Mouse (Mus musculus): ENCODE results near the gene Plp2. TPM values are rescaled to one million over a fixed set of nuclear protein-coding genes. Genes with fewer than 3 reads are reported as not detected.

Gene Plp2
- polyA plus RNA-seq, 2 experiments: 27.3 to 29.0 TPM

GRCm38 (mm10) chrX:7680057-7680412 is 8.8 kb upstream of the Plp2 start:
- no peak for TF ChIP-seq EP300 (IDR thresholded peaks at IDR 0.05; ENCODE audit: low read depth)
- TF ChIP-seq CTCF (IDR thresholded peaks at IDR 0.05; ENCODE audit: low read depth): no peak
- Histone ChIP-seq H3K4me3 (ENCODE audit: insufficient read depth in 1 of 2, low read depth in 2 of 2, low read length in 2 of 2) (peak overlapping the region; percentile 1 to 39; a peak in 2 of 4 replicates), H3K4me1 (replicated peaks; ENCODE audit: control insufficient read depth in 2 of 2, insufficient read depth in 2 of 2, low read length in 1 of 2) (no peaks in the 10 kb centered on the region), H3K36me3 (replicated peaks; ENCODE audit: control insufficient read depth, insufficient read depth, low read depth) (no peaks in the 10 kb centered on the region), H3K27ac (no peak overlapping the region), H3K4me2 (ENCODE audit: low read depth) (peak overlapping the region; percentile 56), H3K9me3 (ENCODE audit: control insufficient read depth, low read length) (no peaks in the 10 kb centered on the region), H3K27me3 (ENCODE audit: control insufficient read depth, insufficient read depth, low read length) (no peaks in the 10 kb centered on the region), H3K9ac (replicated peaks) (no peak overlapping the region)
- DNase-seq (ENCODE audit: low read depth in 3 of 3, low spot score in 3 of 3): no peak
- WGBS (ENCODE audit: insufficient replicate concordance): 24% methylated on average over 12 of the region's 12 CpGs
- no peak for ATAC-seq (ENCODE audit: insufficient read depth)

GRCm38 (mm10) chrX:7679405-7680056 is 8.3 kb upstream of the Plp2 start:
- H3K4me2 ChIP-seq (ENCODE audit: low read depth): peak overlapping the region; percentile 56
- WGBS (ENCODE audit: insufficient replicate concordance): 10% methylated on average over 27 of the region's 27 CpGs
- no peak overlapping the region for H3K27ac ChIP-seq
- DNase-seq (ENCODE audit: low read depth in 3 of 3, low spot score in 3 of 3) (peak; percentile 69 to 72 (median 72)), ATAC-seq (ENCODE audit: insufficient read depth) (peak; percentile 95)
- H3K36me3 ChIP-seq (replicated peaks; ENCODE audit: control insufficient read depth, insufficient read depth, low read depth): no peaks in the 10 kb centered on the region
- H3K4me3 ChIP-seq (ENCODE audit: insufficient read depth in 1 of 2, low read depth in 2 of 2, low read length in 2 of 2): peak overlapping the region; percentile 1 to 39; a peak in 3 of 4 replicates
- no peaks in the 10 kb centered on the region for H3K9me3 ChIP-seq (ENCODE audit: control insufficient read depth, low read length)
- no peaks in the 10 kb centered on the region for H3K27me3 ChIP-seq (ENCODE audit: control insufficient read depth, insufficient read depth, low read length)
- no peak overlapping the region for H3K9ac ChIP-seq (replicated peaks)
- peak; percentile 92 for TF ChIP-seq CTCF (IDR thresholded peaks at IDR 0.05; ENCODE audit: low read depth)
- no peak for TF ChIP-seq EP300 (IDR thresholded peaks at IDR 0.05; ENCODE audit: low read depth)
- H3K4me1 ChIP-seq (replicated peaks; ENCODE audit: control insufficient read depth in 2 of 2, insufficient read depth in 2 of 2, low read length in 1 of 2): no peaks in the 10 kb centered on the region

GRCm38 (mm10) chrX:7678986-7679385 is 7.8 kb upstream of the Plp2 start:
- H3K9me3 ChIP-seq (ENCODE audit: control insufficient read depth, low read length): no peaks in the 10 kb centered on the region
- H3K4me1 ChIP-seq (replicated peaks; ENCODE audit: control insufficient read depth in 2 of 2, insufficient read depth in 2 of 2, low read length in 1 of 2): no peaks in the 10 kb centered on the region
- no peaks in the 10 kb centered on the region for H3K36me3 ChIP-seq (replicated peaks; ENCODE audit: control insufficient read depth, insufficient read depth, low read depth)
- DNase-seq (ENCODE audit: low read depth in 3 of 3, low spot score in 3 of 3) (no peak), ATAC-seq (ENCODE audit: insufficient read depth) (no peak)
- no peak overlapping the region for H3K4me2 ChIP-seq (ENCODE audit: low read depth)
- H3K27ac ChIP-seq: no peak overlapping the region
- TF ChIP-seq EP300 (IDR thresholded peaks at IDR 0.05; ENCODE audit: low read depth) (no peak), CTCF (IDR thresholded peaks at IDR 0.05; ENCODE audit: low read depth) (no peak)
- no peak overlapping the region for H3K9ac ChIP-seq (replicated peaks)
- no peak overlapping the region for H3K4me3 ChIP-seq (ENCODE audit: insufficient read depth in 1 of 2, low read depth in 2 of 2, low read length in 2 of 2)
- 24% methylated on average over 3 of the region's 3 CpGs for WGBS (ENCODE audit: insufficient replicate concordance)
- H3K27me3 ChIP-seq (ENCODE audit: control insufficient read depth, insufficient read depth, low read length): no peaks in the 10 kb centered on the region

- TF ChIP-seq CTCF (IDR thresholded peaks at IDR 0.05; ENCODE audit: low read depth) (no peak), EP300 (IDR thresholded peaks at IDR 0.05; ENCODE audit: low read depth) (no peak)
- Histone ChIP-seq H3K27me3 (ENCODE audit: control insufficient read depth, insufficient read depth, low read length) (no peaks in the 10 kb centered on the region), H3K4me1 (replicated peaks; ENCODE audit: control insufficient read depth in 2 of 2, insufficient read depth in 2 of 2, low read length in 1 of 2) (peaks cover 0 to 13% of the 10 kb centered on the region in 2 experiments; a peak in 2 of 4 replicates), H3K4me3 (ENCODE audit: insufficient read depth in 1 of 2, low read depth in 2 of 2, low read length in 2 of 2) (peak overlapping the region; percentile 18 to 40; a peak in 3 of 4 replicates), H3K9ac (replicated peaks) (peak overlapping the region; percentile 31; the same call in 1 of the 2 replicates), H3K36me3 (replicated peaks; ENCODE audit: control insufficient read depth, insufficient read depth, low read depth) (no peaks in the 10 kb centered on the region), H3K9me3 (ENCODE audit: control insufficient read depth, low read length) (no peaks in the 10 kb centered on the region), H3K4me2 (ENCODE audit: low read depth) (peak overlapping the region; percentile 62), H3K27ac (no peak overlapping the region)
- ATAC-seq (ENCODE audit: insufficient read depth) (no peak), DNase-seq (ENCODE audit: low read depth in 3 of 3, low spot score in 3 of 3) (no peak)
- 19% methylated on average over 10 of the region's 10 CpGs for WGBS (ENCODE audit: insufficient replicate concordance)
Observed at GRCm38 (mm10) chrX:7675001-7675380, 3.8 kb upstream of the Plp2 start.

- peak overlapping the region; percentile 62 for H3K4me2 ChIP-seq (ENCODE audit: low read depth)
- H3K4me3 ChIP-seq (ENCODE audit: insufficient read depth in 1 of 2, low read depth in 2 of 2, low read length in 2 of 2): peak overlapping the region; percentile 18 to 40
- 16% methylated on average over 28 of the region's 28 CpGs for WGBS (ENCODE audit: insufficient replicate concordance)
- TF ChIP-seq EP300 (IDR thresholded peaks at IDR 0.05; ENCODE audit: low read depth): no peak
- no peak for TF ChIP-seq CTCF (IDR thresholded peaks at IDR 0.05; ENCODE audit: low read depth)
- H3K36me3 ChIP-seq (replicated peaks; ENCODE audit: control insufficient read depth, insufficient read depth, low read depth): no peaks in the 10 kb centered on the region
- peak overlapping the region; percentile 31; the same call in 1 of the 2 replicates for H3K9ac ChIP-seq (replicated peaks)
- H3K27ac ChIP-seq: no peak overlapping the region
- no peak for DNase-seq (ENCODE audit: low read depth in 3 of 3, low spot score in 3 of 3)
- H3K9me3 ChIP-seq (ENCODE audit: control insufficient read depth, low read length): no peaks in the 10 kb centered on the region
- ATAC-seq (ENCODE audit: insufficient read depth): no peak
- peaks cover 0 to 15% of the 10 kb centered on the region in 2 experiments; a peak in 2 of 4 replicates for H3K4me1 ChIP-seq (replicated peaks; ENCODE audit: control insufficient read depth in 2 of 2, insufficient read depth in 2 of 2, low read length in 1 of 2)
- H3K27me3 ChIP-seq (ENCODE audit: control insufficient read depth, insufficient read depth, low read length): no peaks in the 10 kb centered on the region
Observed at GRCm38 (mm10) chrX:7674284-7675000, 3.3 kb upstream of the Plp2 start.
